Mouse (Mus musculus) embryonic facial prominence, embryonic 11.5 days (tissue): ENCODE data around the gene Stub1. TPM values are rescaled to one million over a fixed set of nuclear protein-coding genes. Genes with fewer than 3 reads are reported as not detected.
A peak's percentile ranks its signal among the peaks of the same experiment; 100 is the strongest.
"Not testable (repeated sequence)": the region's sequence is repeated elsewhere in the genome, so short reads cannot be mapped to it uniquely, and the experiment has no call there.

Source experiments
- ATAC-seq: fragments of 200-750 bp; cut with Nextera tagmentation; replicated peaks from 2 replicates; pipeline ENCODE4 v1.8.0; 2017; ENCODE audit warnings: low read depth; ENCODE audit not compliant: insufficient number of reproducible peaks, low FRiP score, low TSS enrichment
- DNase-seq: peaks from one replicate; pipeline ENCODE4 v3.0.0-alpha.2; 2015; ENCODE audit warnings: low spot score
- H3K27ac ChIP-seq: fragments of 300-500 bp; sonication (generic); replicated peaks from 2 replicates; pipeline ENCODE4 v1.5.1; 2014; ENCODE audit warnings: mild to moderate bottlenecking, low read depth, low read length, control low read depth
- H3K27me3 ChIP-seq: fragments of 300-500 bp; sonication (generic); 2 replicates; pipeline ENCODE4 v1.6.1; 2014; ENCODE audit warnings: mild to moderate bottlenecking, low read length, moderate library complexity, mixed read lengths; ENCODE audit not compliant: control insufficient read depth, insufficient read depth
- H3K36me3 ChIP-seq: fragments of 300-500 bp; sonication (generic); replicated peaks from 2 replicates; pipeline ENCODE4 v1.6.1; 2014; ENCODE audit warnings: low read depth, mild to moderate bottlenecking, low read length, moderate library complexity, mixed read lengths; ENCODE audit not compliant: control insufficient read depth, insufficient read depth
- H3K4me1 ChIP-seq: fragments of 300-500 bp; sonication (generic); 2 replicates; pipeline ENCODE4 v1.6.1; 2014; ENCODE audit warnings: low read length, mixed read lengths; ENCODE audit not compliant: control insufficient read depth, insufficient read depth
- H3K4me2 ChIP-seq: fragments of 300-500 bp; sonication (generic); 2 replicates; pipeline ENCODE4 v1.6.1; 2014; ENCODE audit warnings: low read depth, mild to moderate bottlenecking, control low read depth, low read length, moderate library complexity
- H3K4me3 ChIP-seq: fragments of 300-500 bp; sonication (generic); 2 replicates; pipeline ENCODE4 v1.5.1; 2014; ENCODE audit warnings: low read depth, low read length, control low read depth
- H3K9ac ChIP-seq: fragments of 300-500 bp; sonication (generic); replicated peaks from 2 replicates; pipeline ENCODE4 v1.6.1; 2014; ENCODE audit warnings: mild to moderate bottlenecking, control low read depth, low read length
- H3K9me3 ChIP-seq: fragments of 300-500 bp; sonication (generic); replicated peaks from 2 replicates; pipeline ENCODE4 v1.6.1; 2016; ENCODE audit warnings: mild to moderate bottlenecking, low read length, inconsistent platforms, mixed read lengths; ENCODE audit not compliant: control insufficient read depth
- WGBS: fragments of 180-500 bp; shearing (Covaris S2); extraction: QIAGEN DNeasy Blood & Tissue Kit; methylation state at CpG from one replicate; pipeline ENCODE4 v1.1.7; 2014; 5-methylcytosine and 5-hydroxymethylcytosine counted together
- polyA plus RNA-seq: library from polyadenylated mRNA; unstranded; fragments of >200 nt; fragmentation: Nextera tagmentation; extraction: Ambion mirVana; gene quantifications from 2 replicates; pipeline ENCODE4 v1.2.1, GENCODE M21; 2014

The Stub1 gene
- polyA plus RNA-seq, 1 experiment from 2014 or later = 323 TPM

- no peak for DNase-seq
- H3K4me2 ChIP-seq = no peak overlapping the region
- no peak overlapping the region for H3K9ac ChIP-seq
- H3K27me3 ChIP-seq = no peaks in the 10 kb centered on the region
- H3K4me1 ChIP-seq = no peaks in the 10 kb centered on the region
- no peak overlapping the region for H3K27ac ChIP-seq
- 67% methylated on average over 11 of the region's 11 CpGs for WGBS
- H3K9me3 ChIP-seq = no peaks in the 10 kb centered on the region
- H3K4me3 ChIP-seq = no peak overlapping the region
- no peak for ATAC-seq
- no peaks in the 10 kb centered on the region; the same call in 1 of the 2 replicates for H3K36me3 ChIP-seq
Measured at GRCm38 (mm10) chr17:25873405-25874147, 40.4 kb upstream of the Stub1 start.

- no peak overlapping the region for H3K4me2 ChIP-seq
- no peak overlapping the region for H3K27ac ChIP-seq
- no peaks in the 10 kb centered on the region for H3K27me3 ChIP-seq
- H3K4me1 ChIP-seq = peaks cover 3% of the 10 kb centered on the region
- no peak overlapping the region for H3K9ac ChIP-seq
- H3K36me3 ChIP-seq = no peaks in the 10 kb centered on the region
- H3K9me3 ChIP-seq = no peaks in the 10 kb centered on the region
- DNase-seq = no peak
- H3K4me3 ChIP-seq = no peak overlapping the region
- no peak for ATAC-seq
- 77% methylated on average over 3 of the region's 3 CpGs for WGBS
Measured at GRCm38 (mm10) chr17:25872676-25873075, 39.5 kb upstream of the Stub1 start.

- ATAC-seq, H3K9me3 ChIP-seq, H3K27me3 ChIP-seq, DNase-seq, H3K36me3 ChIP-seq, H3K4me2 ChIP-seq, H3K4me1 ChIP-seq, H3K4me3 ChIP-seq, H3K27ac ChIP-seq, H3K9ac ChIP-seq: not testable (repeated sequence)
Measured at GRCm38 (mm10) chr17:25871566-25871965, 38.4 kb upstream of the Stub1 start.

- no peak overlapping the region for H3K4me3 ChIP-seq
- DNase-seq (no peak), ATAC-seq (no peak)
- no peaks in the 10 kb centered on the region for H3K27me3 ChIP-seq
- H3K27ac ChIP-seq = no peak overlapping the region
- WGBS = 85% methylated on average over 2 of the region's 2 CpGs
- H3K4me1 ChIP-seq = peaks cover 6% of the 10 kb centered on the region
- H3K4me2 ChIP-seq = no peak overlapping the region
- no peak overlapping the region for H3K9ac ChIP-seq
- no peaks in the 10 kb centered on the region for H3K36me3 ChIP-seq
- no peaks in the 10 kb centered on the region for H3K9me3 ChIP-seq
Measured at GRCm38 (mm10) chr17:25869954-25870353, 36.8 kb upstream of the Stub1 start.

- Histone ChIP-seq H3K4me1 (peaks cover 6% of the 10 kb centered on the region), H3K27me3 (no peaks in the 10 kb centered on the region), H3K27ac (no peak overlapping the region), H3K36me3 (no peaks in the 10 kb centered on the region), H3K4me3 (no peak overlapping the region), H3K4me2 (no peak overlapping the region), H3K9me3 (no peaks in the 10 kb centered on the region), H3K9ac (no peak overlapping the region)
- 89% methylated on average over 8 of the region's 8 CpGs for WGBS
- DNase-seq (no peak), ATAC-seq (no peak)
Measured at GRCm38 (mm10) chr17:25869498-25869897, 36.3 kb upstream of the Stub1 start.

DNA sequence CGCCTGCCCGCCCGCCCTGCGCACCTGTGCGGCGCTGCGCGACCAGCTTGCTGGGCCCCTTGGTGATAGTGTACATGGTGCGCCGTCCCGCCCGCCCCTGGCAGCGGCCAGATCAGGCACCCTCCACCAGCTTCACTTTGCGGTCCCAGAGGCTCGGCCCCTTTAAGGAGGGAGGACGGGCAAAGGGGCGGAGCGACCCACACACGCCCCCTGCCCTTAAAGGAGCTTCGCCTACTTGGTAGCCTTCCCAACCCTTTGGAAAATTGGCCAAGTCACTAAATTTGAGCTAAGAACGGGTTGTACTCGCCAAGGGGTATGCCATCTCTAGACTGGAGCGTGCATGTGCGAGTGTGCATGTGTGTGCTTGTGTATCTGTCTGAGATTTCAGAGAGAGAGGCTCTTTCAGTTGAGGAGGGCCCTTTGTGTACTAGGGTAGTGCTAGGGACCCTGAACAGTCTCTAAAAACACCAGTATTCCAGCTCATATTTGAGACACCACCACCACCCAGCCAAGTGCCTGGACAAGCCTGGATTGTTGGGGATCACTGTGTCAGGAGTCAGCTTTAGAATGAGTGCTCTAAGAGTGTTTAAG lies 35.5 kb upstream of the Stub1 start, which contains the start of gene Mcrip2:
Gene Mcrip2, minus strand, starts transcription at position 164 of the 591 bp plus-strand sequence.
- peak; percentile 79 for ATAC-seq
- 1% methylated on average over 24 of the region's 24 CpGs for WGBS
- peaks cover 6% of the 10 kb centered on the region for H3K4me1 ChIP-seq

GRCm38 (mm10) chr17:25867836-25868600 lies 34.8 kb upstream of the Stub1 start:
- Histone ChIP-seq H3K36me3 (no peaks in the 10 kb centered on the region), H3K9ac (peak overlapping the region; percentile 55), H3K4me3 (peak overlapping the region; percentile 75), H3K27ac (no peak overlapping the region), H3K27me3 (no peaks in the 10 kb centered on the region), H3K4me2 (peak overlapping the region; percentile 99), H3K9me3 (no peaks in the 10 kb centered on the region), H3K4me1 (peaks cover 6% of the 10 kb centered on the region)
- under 1% methylated on average over 41 of the region's 42 CpGs for WGBS
- DNase-seq (peak; percentile 44), ATAC-seq (peak; percentile 44)

More for the DNA sequence above, 35.5 kb upstream of the Stub1 start, which contains the start of gene Mcrip2:
- peak; percentile 88 for DNase-seq
- Histone ChIP-seq H3K27ac (no peak within 1 kb of the TSS), H3K9me3 (no peaks in the 10 kb centered on the region), H3K4me2 (peak within 1 kb of the TSS; percentile 99), H3K4me3 (peak within 1 kb of the TSS; percentile 75), H3K27me3 (no peaks in the 10 kb centered on the region), H3K9ac (peak within 1 kb of the TSS; percentile 55), H3K36me3 (no peaks in the 10 kb centered on the region)

GRCm38 (mm10) chr17:25867509-25867835 lies 34.3 kb upstream of the Stub1 start:
- WGBS = 12% methylated on average over 7 of the region's 7 CpGs
- DNase-seq (no peak), ATAC-seq (no peak)
- Histone ChIP-seq H3K27ac (no peak overlapping the region), H3K4me1 (peaks cover 6% of the 10 kb centered on the region), H3K4me2 (peak overlapping the region; percentile 99), H3K27me3 (no peaks in the 10 kb centered on the region), H3K4me3 (peak overlapping the region; percentile 75), H3K9ac (no peak overlapping the region), H3K36me3 (no peaks in the 10 kb centered on the region), H3K9me3 (no peaks in the 10 kb centered on the region)
